Mouse (Mus musculus) liver, postnatal 0 days (tissue): ENCODE data around the gene Ints4. TPM values are rescaled to one million over a fixed set of nuclear protein-coding genes. Genes with fewer than 3 reads are reported as not detected.

Experiments used
- ATAC-seq: fragments of 200-750 bp; cut with Nextera tagmentation; 2 replicates; pipeline ENCODE4 v1.8.0; 2017; ENCODE audit warnings: mild to moderate bottlenecking, moderate library complexity
- DNase-seq: peaks from one replicate; pipeline ENCODE4 v3.0.0-alpha.2; 2016
- H3K27ac ChIP-seq: fragments of 300-500 bp; sonication (generic); 2 replicates; pipeline ENCODE4 v1.5.1; 2014; ENCODE audit warnings: antibody characterized with exemption, moderate library complexity, mild to moderate bottlenecking, low read depth
- H3K27me3 ChIP-seq: fragments of 300-500 bp; sonication (generic); 2 replicates; pipeline ENCODE4 v1.6.1; 2014; ENCODE audit warnings: low read length, control low read depth, mixed read lengths; ENCODE audit not compliant: insufficient read depth
- H3K36me3 ChIP-seq: fragments of 300-500 bp; sonication (generic); replicated peaks from 2 replicates; pipeline ENCODE4 v1.6.1; 2014; ENCODE audit warnings: mild to moderate bottlenecking, control low read depth, low read length, moderate library complexity, mixed read lengths; ENCODE audit not compliant: insufficient read depth
- H3K4me1 ChIP-seq: fragments of 300-500 bp; sonication (generic); 2 replicates; pipeline ENCODE4 v1.6.1; 2014; ENCODE audit warnings: antibody characterized with exemption, mild to moderate bottlenecking, control low read depth; ENCODE audit not compliant: insufficient read depth
- H3K4me2 ChIP-seq: fragments of 300-500 bp; sonication (generic); 2 replicates; pipeline ENCODE4 v1.6.1; 2014; ENCODE audit warnings: low read depth, mild to moderate bottlenecking, low read length, moderate library complexity, mixed read lengths
- H3K4me3 ChIP-seq: fragments of 300-500 bp; sonication (generic); 2 replicates; pipeline ENCODE4 v1.5.1; 2014; ENCODE audit warnings: low read depth, low read length
- H3K9ac ChIP-seq: fragments of 300-500 bp; sonication (generic); replicated peaks from 2 replicates; pipeline ENCODE4 v1.6.1; 2014; ENCODE audit warnings: mild to moderate bottlenecking, moderate library complexity
- H3K9me3 ChIP-seq: fragments of 300-500 bp; sonication (generic); 2 replicates; pipeline ENCODE4 v1.6.1; 2016; ENCODE audit warnings: mild to moderate bottlenecking, control low read depth, low read length, mixed read lengths
- CTCF ChIP-seq: sonication (generic); IDR thresholded peaks from 2 replicates; pipeline ENCODE4 v1.5.1; 2016; ENCODE audit warnings: antibody characterized with exemption, low read depth
- EP300 ChIP-seq: IDR thresholded peaks from 2 replicates; pipeline ENCODE4 v1.6.1; 2016; ENCODE audit warnings: antibody characterized with exemption, low read depth, mild to moderate bottlenecking
- WGBS: fragments of 180-500 bp; shearing (Covaris S2); extraction: QIAGEN DNeasy Blood & Tissue Kit; methylation state at CpG from one replicate; pipeline ENCODE4 v1.1.7; 2014; ENCODE audit not compliant: insufficient replicate concordance; 5-methylcytosine and 5-hydroxymethylcytosine counted together
- polyA plus RNA-seq: library from polyadenylated mRNA; unstranded; fragments of >200 nt; fragmentation: Nextera tagmentation; extraction: Ambion mirVana; gene quantifications from 2 replicates; pipeline ENCODE4 v1.2.1, GENCODE M21; 2015

The Ints4 gene
- polyA plus RNA-seq, 1 experiment from 2014 or later: 10.3 TPM

GRCm38 (mm10) chr7:97514786-97515185 is 34.0 kb downstream of the Ints4 start:
- no peak overlapping the region for H3K9ac ChIP-seq
- no peaks in the 10 kb centered on the region for H3K4me1 ChIP-seq
- no peak for TF ChIP-seq EP300
- no peak for TF ChIP-seq CTCF
- 73% methylated on average over 1 of the region's 1 CpGs for WGBS
- peaks cover 53% of the 10 kb centered on the region for H3K36me3 ChIP-seq
- no peak for ATAC-seq
- H3K4me3 ChIP-seq: no peak overlapping the region
- no peak for DNase-seq
- H3K27me3 ChIP-seq: no peaks in the 10 kb centered on the region
- H3K4me2 ChIP-seq: no peak overlapping the region
- H3K9me3 ChIP-seq: no peaks in the 10 kb centered on the region
- H3K27ac ChIP-seq: no peak overlapping the region

GRCm38 (mm10) chr7:97519935-97520334 is 39.2 kb downstream of the Ints4 start:
- no peaks in the 10 kb centered on the region for H3K4me1 ChIP-seq
- H3K4me2 ChIP-seq: no peak overlapping the region
- no peaks in the 10 kb centered on the region for H3K27me3 ChIP-seq
- H3K9me3 ChIP-seq: no peaks in the 10 kb centered on the region
- H3K4me3 ChIP-seq: no peak overlapping the region
- peaks cover 30% of the 10 kb centered on the region for H3K36me3 ChIP-seq
- no peak overlapping the region for H3K27ac ChIP-seq
- no peak for TF ChIP-seq CTCF
- no peak for TF ChIP-seq EP300
- H3K9ac ChIP-seq: no peak overlapping the region
- no peak for ATAC-seq
- no peak for DNase-seq
- whole genome bisulfite sequencing: 79% methylated on average over 2 of the region's 2 CpGs

DNA sequence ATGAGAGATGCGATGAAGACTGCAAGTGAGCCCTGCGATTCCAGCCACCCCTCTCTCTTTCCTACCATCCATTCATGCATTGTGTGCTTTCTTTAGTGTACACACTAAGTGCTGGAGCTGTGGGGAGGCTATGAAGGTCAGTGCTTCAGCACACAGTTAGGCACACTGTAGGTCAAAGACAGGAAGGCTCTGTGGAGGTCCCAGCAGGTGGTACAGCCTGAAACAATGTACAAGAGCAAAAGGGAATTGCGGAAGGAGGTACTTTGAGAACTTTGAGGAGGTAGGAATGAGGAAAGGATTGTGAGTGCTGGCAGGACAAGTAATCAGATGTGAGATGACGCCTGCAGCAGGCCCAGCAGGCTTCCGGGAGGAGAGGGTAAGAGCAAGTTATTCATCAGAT is 54.8 kb downstream of the Ints4 start:
- Histone ChIP-seq H3K4me3 (no peak overlapping the region), H3K4me2 (no peak overlapping the region), H3K27ac (no peak overlapping the region), H3K9ac (no peak overlapping the region), H3K9me3 (no peaks in the 10 kb centered on the region), H3K36me3 (peaks cover 40% of the 10 kb centered on the region), H3K4me1 (no peaks in the 10 kb centered on the region), H3K27me3 (no peaks in the 10 kb centered on the region)
- TF ChIP-seq CTCF (no peak), EP300 (no peak)
- no peak for DNase-seq
- 91% methylated on average over 5 of the region's 5 CpGs for WGBS
- no peak for ATAC-seq

GRCm38 (mm10) chr7:97536571-97536970 is 55.8 kb downstream of the Ints4 start:
- Histone ChIP-seq H3K9ac (no peak overlapping the region), H3K4me2 (no peak overlapping the region), H3K9me3 (no peaks in the 10 kb centered on the region), H3K4me1 (no peaks in the 10 kb centered on the region), H3K27ac (no peak overlapping the region), H3K4me3 (no peak overlapping the region), H3K27me3 (no peaks in the 10 kb centered on the region), H3K36me3 (peaks cover 44% of the 10 kb centered on the region)
- no peak for ATAC-seq
- no peak for TF ChIP-seq EP300
- TF ChIP-seq CTCF: no peak
- WGBS: 82% methylated on average over 5 of the region's 5 CpGs
- no peak for DNase-seq

GRCm38 (mm10) chr7:97546462-97546861 is 65.7 kb downstream of the Ints4 start:
- Histone ChIP-seq H3K4me3 (no peak overlapping the region), H3K4me2 (no peak overlapping the region), H3K4me1 (no peaks in the 10 kb centered on the region), H3K27me3 (no peaks in the 10 kb centered on the region), H3K9ac (no peak overlapping the region), H3K27ac (no peak overlapping the region), H3K9me3 (no peaks in the 10 kb centered on the region), H3K36me3 (peaks cover 15% of the 10 kb centered on the region)
- DNase-seq (no peak), ATAC-seq (no peak)
- 79% methylated on average over 2 of the region's 2 CpGs for WGBS
- no peak for TF ChIP-seq EP300
- no peak for TF ChIP-seq CTCF

- Histone ChIP-seq H3K27ac (no peak overlapping the region), H3K4me3 (no peak overlapping the region), H3K9me3 (no peaks in the 10 kb centered on the region), H3K36me3 (0 out of 2 replicates have a peak, but pooled peaks cover 3% of the 10 kb centered on the region), H3K9ac (no peak overlapping the region), H3K4me1 (no peaks in the 10 kb centered on the region), H3K4me2 (no peak overlapping the region), H3K27me3 (no peaks in the 10 kb centered on the region)
- DNase-seq (no peak), ATAC-seq (no peak)
- no peak for TF ChIP-seq EP300
- no peak for TF ChIP-seq CTCF
- 83% methylated on average over 10 of the region's 10 CpGs for WGBS
Measured at GRCm38 (mm10) chr7:97549301-97549700, 68.5 kb downstream of the Ints4 start.

DNA sequence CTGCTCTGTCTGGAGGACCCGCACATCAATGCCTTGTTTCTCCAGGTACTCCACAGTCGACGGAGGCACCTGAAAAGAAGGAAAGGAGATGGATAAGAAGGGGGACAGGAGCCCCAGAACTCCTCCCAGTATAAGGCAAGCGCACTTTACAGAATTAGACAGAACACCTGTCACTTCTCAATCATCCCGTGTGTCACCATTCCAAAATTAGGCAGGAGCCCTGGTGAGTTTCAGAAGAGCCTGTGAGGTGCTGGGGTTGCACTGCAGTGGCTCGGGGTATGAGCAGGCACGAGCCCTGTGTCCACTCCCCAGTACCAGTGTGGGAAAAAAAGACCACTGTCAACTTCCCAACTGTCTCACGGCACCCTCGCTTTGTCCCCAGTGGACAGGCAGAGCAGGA is 69.9 kb downstream of the Ints4 start:
- Histone ChIP-seq H3K36me3 (0 out of 2 replicates have a peak, but pooled peaks cover 3% of the 10 kb centered on the region), H3K4me3 (no peak overlapping the region), H3K4me1 (no peaks in the 10 kb centered on the region), H3K27me3 (no peaks in the 10 kb centered on the region), H3K4me2 (no peak overlapping the region), H3K9me3 (no peaks in the 10 kb centered on the region), H3K9ac (no peak overlapping the region), H3K27ac (no peak overlapping the region)
- no peak for ATAC-seq
- WGBS: 87% methylated on average over 9 of the region's 9 CpGs
- TF ChIP-seq EP300 (no peak), CTCF (no peak)
- DNase-seq: no peak
